Mouse (Mus musculus) heart, postnatal 0 days (tissue): ENCODE measurements at regions not wholly inside any gene's neighbourhood (a gene's known extent, or its start where the extent isn't known, plus 50 kb on each side); places are given as distances from the start of the nearest gene placed in this dataset.

Source experiments
- ATAC-seq: fragments of 200-750 bp; cut with Nextera tagmentation; 2 replicates; pipeline ENCODE4 v1.8.0; 2017; ENCODE audit warnings: low read depth, moderate number of reproducible peaks, moderate library complexity; ENCODE audit not compliant: insufficient read depth
- DNase-seq: peaks from one replicate; pipeline ENCODE4 v3.0.0-alpha.2; 2016; ENCODE audit warnings: low spot score
- H3K27ac ChIP-seq: fragments of 300-500 bp; sonication (generic); 2 replicates; pipeline ENCODE4 v1.5.1; 2014; ENCODE audit warnings: low read depth, mild to moderate bottlenecking
- H3K27me3 ChIP-seq: fragments of 300-500 bp; sonication (generic); 2 replicates; pipeline ENCODE4 v1.6.1; 2014; ENCODE audit warnings: low read length, mixed read lengths; ENCODE audit not compliant: control insufficient read depth, insufficient read depth
- H3K36me3 ChIP-seq: fragments of 300-500 bp; sonication (generic); replicated peaks from 2 replicates; pipeline ENCODE4 v1.6.1; 2014; ENCODE audit warnings: low read length, mixed read lengths; ENCODE audit not compliant: control insufficient read depth, insufficient read depth
- H3K4me1 ChIP-seq: fragments of 300-500 bp; sonication (generic); 2 replicates; pipeline ENCODE4 v1.6.1; 2014; ENCODE audit warnings: antibody characterized with exemption; ENCODE audit not compliant: control insufficient read depth, insufficient read depth
- H3K4me2 ChIP-seq: fragments of 300-500 bp; sonication (generic); 2 replicates; pipeline ENCODE4 v1.6.1; 2014; ENCODE audit warnings: low read depth, mild to moderate bottlenecking, low read length, moderate library complexity
- H3K4me3 ChIP-seq: fragments of 300-500 bp; sonication (generic); 2 replicates; pipeline ENCODE4 v1.5.1; 2014; ENCODE audit warnings: low read depth, low read length
- H3K9ac ChIP-seq: fragments of 300-500 bp; sonication (generic); replicated peaks from 2 replicates; pipeline ENCODE4 v1.6.1; 2014; ENCODE audit warnings: low read depth, low read length, mixed read lengths
- H3K9me3 ChIP-seq: fragments of 300-500 bp; sonication (generic); replicated peaks from 2 replicates; pipeline ENCODE4 v1.6.1; 2016; ENCODE audit warnings: low read length; ENCODE audit not compliant: control insufficient read depth
- CTCF ChIP-seq: IDR thresholded peaks from 2 replicates; pipeline ENCODE4 v1.5.1; 2016; ENCODE audit warnings: antibody characterized with exemption, control low read depth, low read depth
- EP300 ChIP-seq: IDR thresholded peaks from 2 replicates; pipeline ENCODE4 v1.6.1; 2016; ENCODE audit warnings: antibody characterized with exemption, low read depth
- WGBS: fragments of 180-500 bp; shearing (Covaris S2); extraction: QIAGEN DNeasy Blood & Tissue Kit; methylation state at CpG from one replicate; pipeline ENCODE4 v1.1.7; 2014; 5-methylcytosine and 5-hydroxymethylcytosine counted together

DNA sequence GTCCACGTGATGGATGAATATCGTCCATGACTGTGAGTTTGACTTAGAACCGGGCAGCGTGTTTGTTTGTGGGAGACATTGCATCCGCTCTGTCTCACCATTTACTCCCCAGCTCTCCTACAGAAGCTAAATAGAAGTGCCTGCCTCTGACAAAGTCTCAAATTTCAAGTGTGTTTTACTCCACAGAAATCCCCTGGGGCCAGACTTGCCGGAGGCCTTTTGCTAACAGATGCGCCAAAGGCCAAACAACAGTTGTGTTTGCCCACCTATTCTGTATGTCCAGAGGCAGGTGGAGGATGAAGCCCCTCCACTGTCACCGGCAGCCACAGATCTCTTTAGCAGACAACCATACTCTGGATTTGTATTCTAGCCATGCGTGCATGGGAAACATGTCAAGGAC lies 252.6 kb downstream of the Cbln4 start:
- ATAC-seq (no peak), DNase-seq (no peak)
- H3K4me3 ChIP-seq = no peak overlapping the region
- H3K27ac ChIP-seq = no peak overlapping the region
- H3K9ac ChIP-seq = no peak overlapping the region
- H3K4me2 ChIP-seq = no peak overlapping the region
- no peaks in the 10 kb centered on the region for H3K9me3 ChIP-seq
- no peaks in the 10 kb centered on the region for H3K27me3 ChIP-seq
- H3K4me1 ChIP-seq = no peaks in the 10 kb centered on the region
- no peaks in the 10 kb centered on the region for H3K36me3 ChIP-seq
- WGBS = 70% methylated on average over 9 of the region's 9 CpGs
- no peak for TF ChIP-seq EP300
- no peak for TF ChIP-seq CTCF

DNA sequence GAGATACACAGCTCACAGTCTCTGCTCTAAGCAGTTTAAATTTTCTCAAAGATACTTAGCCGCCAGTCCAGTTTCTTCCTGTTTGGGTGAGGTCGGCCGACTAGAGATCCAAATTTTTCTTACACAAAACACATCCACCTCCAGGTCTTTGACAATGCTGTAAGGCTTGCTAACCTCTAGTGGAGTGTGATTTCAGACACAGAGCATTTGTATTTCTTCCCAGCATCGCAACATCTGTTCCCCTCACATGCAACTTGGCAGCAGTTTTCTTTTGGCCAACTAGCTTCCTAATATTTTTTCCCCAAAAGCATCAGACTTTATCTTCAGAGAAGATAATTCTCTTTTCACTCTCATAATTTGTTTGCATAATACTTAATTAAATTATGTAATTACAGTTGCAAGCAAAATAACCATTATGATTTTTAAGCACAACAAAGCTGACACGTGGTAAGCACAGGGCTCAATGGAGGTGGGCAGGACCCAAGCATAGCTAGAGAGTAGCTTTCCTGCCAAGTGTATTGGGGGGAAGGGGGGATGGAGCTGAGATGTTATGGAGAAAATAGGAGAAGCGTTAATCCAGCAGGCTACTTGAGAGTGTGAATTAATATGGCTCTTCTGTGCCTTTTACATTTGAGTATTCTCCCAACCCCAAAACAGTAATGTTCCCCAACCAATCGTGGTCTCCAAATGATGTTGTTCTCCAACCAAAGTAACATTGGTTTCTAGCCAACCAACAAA lies 276.9 kb downstream of the Cbln4 start:
- H3K27me3 ChIP-seq = no peaks in the 10 kb centered on the region
- no peak overlapping the region for H3K9ac ChIP-seq
- DNase-seq (no peak), ATAC-seq (no peak)
- WGBS = 72% methylated on average over 7 of the region's 7 CpGs
- H3K4me3 ChIP-seq = no peak overlapping the region
- H3K27ac ChIP-seq = no peak overlapping the region
- no peaks in the 10 kb centered on the region for H3K36me3 ChIP-seq
- TF ChIP-seq EP300 (no peak), CTCF (no peak)
- H3K9me3 ChIP-seq = no peaks in the 10 kb centered on the region
- H3K4me1 ChIP-seq = no peaks in the 10 kb centered on the region
- no peak overlapping the region for H3K4me2 ChIP-seq

DNA sequence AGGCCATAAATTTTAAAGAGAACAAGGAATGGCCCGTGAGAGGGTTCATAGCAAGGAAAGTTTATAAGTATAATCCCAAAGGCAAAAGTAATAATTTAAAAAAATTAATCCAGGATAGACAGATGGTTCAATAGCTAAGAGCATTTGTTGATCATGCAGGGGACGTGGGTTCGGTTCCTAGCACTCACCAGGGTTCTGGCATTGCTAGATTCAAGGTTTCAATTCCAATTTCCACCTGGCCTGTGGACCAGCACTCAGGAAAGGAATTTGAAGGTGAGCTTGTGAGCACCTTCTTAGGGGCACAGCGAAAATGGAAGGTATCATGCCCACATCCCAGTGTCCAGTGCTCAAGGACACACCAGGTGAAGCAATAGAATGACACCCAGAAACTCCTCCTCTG lies 278.2 kb downstream of the Cbln4 start:
- no peaks in the 10 kb centered on the region for H3K4me1 ChIP-seq
- H3K4me2 ChIP-seq = no peak overlapping the region
- DNase-seq = no peak
- H3K27me3 ChIP-seq = no peaks in the 10 kb centered on the region
- no peak overlapping the region for H3K9ac ChIP-seq
- WGBS = 90% methylated on average over 4 of the region's 4 CpGs
- ATAC-seq = no peak
- H3K4me3 ChIP-seq = no peak overlapping the region
- H3K27ac ChIP-seq = no peak overlapping the region
- no peaks in the 10 kb centered on the region for H3K36me3 ChIP-seq
- TF ChIP-seq EP300 = no peak
- TF ChIP-seq CTCF = no peak
- H3K9me3 ChIP-seq = no peaks in the 10 kb centered on the region

DNA sequence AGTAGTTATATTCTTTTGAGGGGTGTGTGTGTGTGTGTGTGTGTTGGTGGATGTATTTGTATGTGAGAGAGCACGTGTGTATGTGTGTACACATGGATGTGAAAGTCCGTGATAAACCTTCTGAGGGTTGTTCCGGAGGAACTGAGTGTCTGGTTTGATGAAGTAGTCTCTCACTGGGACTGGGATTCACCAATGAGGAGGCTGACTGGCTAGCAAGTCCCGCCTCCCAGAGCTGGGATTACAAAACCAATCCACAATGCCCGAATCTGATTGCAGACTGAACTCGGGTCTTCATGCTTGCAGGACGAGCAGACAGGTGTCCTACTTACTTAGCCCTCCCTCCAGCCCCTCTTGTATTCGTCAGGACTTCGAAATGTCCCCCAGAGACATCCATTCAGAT lies 289.8 kb downstream of the Cbln4 start:
- no peak overlapping the region for H3K27ac ChIP-seq
- H3K4me2 ChIP-seq = no peak overlapping the region
- DNase-seq (no peak), ATAC-seq (no peak)
- H3K4me3 ChIP-seq = no peak overlapping the region
- no peaks in the 10 kb centered on the region for H3K36me3 ChIP-seq
- no peak overlapping the region for H3K9ac ChIP-seq
- TF ChIP-seq EP300 (no peak), CTCF (no peak)
- 70% methylated on average over 9 of the region's 9 CpGs for WGBS
- no peaks in the 10 kb centered on the region for H3K27me3 ChIP-seq
- no peaks in the 10 kb centered on the region for H3K4me1 ChIP-seq
- no peaks in the 10 kb centered on the region for H3K9me3 ChIP-seq

DNA sequence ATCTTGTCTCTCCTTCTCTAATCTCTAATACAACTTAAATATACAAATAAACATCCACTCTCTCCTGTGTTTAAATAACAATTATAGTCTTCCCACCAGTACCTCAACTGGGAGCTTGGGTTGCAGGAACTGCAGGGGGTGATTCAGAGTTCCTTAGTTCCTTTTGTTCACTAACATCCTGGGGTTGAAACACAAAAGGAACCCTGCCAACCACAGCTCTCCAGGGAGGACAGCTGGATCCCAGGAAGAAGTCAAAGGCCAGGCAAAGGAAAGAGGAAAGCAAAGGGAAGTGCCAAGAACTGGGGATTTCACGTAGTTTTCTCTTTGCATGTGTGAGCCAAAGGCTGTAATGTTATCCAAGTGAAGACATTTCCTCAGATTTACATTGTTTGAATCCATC lies 296.1 kb downstream of the Cbln4 start:
- ATAC-seq (no peak), DNase-seq (no peak)
- Histone ChIP-seq H3K27ac (no peak overlapping the region), H3K4me1 (no peaks in the 10 kb centered on the region), H3K9ac (no peak overlapping the region), H3K4me3 (no peak overlapping the region), H3K9me3 (no peaks in the 10 kb centered on the region; the same call in 1 of the 2 replicates), H3K36me3 (no peaks in the 10 kb centered on the region), H3K27me3 (no peaks in the 10 kb centered on the region), H3K4me2 (no peak overlapping the region)
- no peak for TF ChIP-seq EP300
- no peak for TF ChIP-seq CTCF
- 38% methylated on average over 1 of the region's 1 CpGs for WGBS

DNA sequence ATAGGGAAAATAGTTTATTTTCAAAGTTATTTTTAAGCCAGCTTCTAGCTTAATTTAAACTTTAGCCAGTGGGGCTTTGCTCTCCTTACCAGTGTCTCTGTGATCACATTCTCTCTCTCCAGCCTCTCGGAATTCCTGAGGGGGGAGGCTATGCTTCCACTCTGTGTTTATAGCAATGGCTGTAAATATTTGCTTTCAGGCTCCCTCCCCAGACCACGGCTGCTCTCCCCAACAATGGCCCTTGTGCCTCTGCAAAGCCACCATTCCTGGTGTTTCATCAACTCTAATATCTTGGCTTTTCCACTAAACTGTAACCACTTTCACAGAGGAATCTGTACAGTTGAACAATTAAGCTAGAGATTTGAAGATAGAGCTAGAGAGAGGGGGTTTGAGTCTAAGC lies 300.2 kb downstream of the Cbln4 start:
- ATAC-seq (0 out of 2 replicates have a peak, but pooled peaks have one; percentile 36), DNase-seq (no peak)
- no peaks in the 10 kb centered on the region; the same call in 1 of the 2 replicates for H3K9me3 ChIP-seq
- no peak overlapping the region for H3K4me3 ChIP-seq
- no peak overlapping the region for H3K9ac ChIP-seq
- no peak overlapping the region for H3K27ac ChIP-seq
- H3K27me3 ChIP-seq = no peaks in the 10 kb centered on the region
- no peaks in the 10 kb centered on the region for H3K36me3 ChIP-seq
- WGBS = 7% methylated on average over 2 of the region's 2 CpGs
- no peak overlapping the region for H3K4me2 ChIP-seq
- H3K4me1 ChIP-seq = no peaks in the 10 kb centered on the region
- TF ChIP-seq EP300 = no peak
- TF ChIP-seq CTCF = no peak
